Mouse (Mus musculus): Measurements from ENCODE around the gene Synj2bp. TPM values are rescaled to one million over a fixed set of nuclear protein-coding genes. Genes with fewer than 3 reads are reported as not detected.

Synj2bp gene
- total RNA-seq (2021) (10 to 100 TPM; 39.5 to 41.7 TPM), polyA plus RNA-seq (2012; rRNA removed) (35.9 and 66.7 TPM in 2 replicates)
- long read RNA-seq, full-length matches to known transcripts: 33 of 44 reads
- long read RNA-seq, partial matches to known transcripts: 3 of 44 reads
- long read RNA-seq, other reads (novel, unspliced or antisense): 8 of 44 reads

DNA sequence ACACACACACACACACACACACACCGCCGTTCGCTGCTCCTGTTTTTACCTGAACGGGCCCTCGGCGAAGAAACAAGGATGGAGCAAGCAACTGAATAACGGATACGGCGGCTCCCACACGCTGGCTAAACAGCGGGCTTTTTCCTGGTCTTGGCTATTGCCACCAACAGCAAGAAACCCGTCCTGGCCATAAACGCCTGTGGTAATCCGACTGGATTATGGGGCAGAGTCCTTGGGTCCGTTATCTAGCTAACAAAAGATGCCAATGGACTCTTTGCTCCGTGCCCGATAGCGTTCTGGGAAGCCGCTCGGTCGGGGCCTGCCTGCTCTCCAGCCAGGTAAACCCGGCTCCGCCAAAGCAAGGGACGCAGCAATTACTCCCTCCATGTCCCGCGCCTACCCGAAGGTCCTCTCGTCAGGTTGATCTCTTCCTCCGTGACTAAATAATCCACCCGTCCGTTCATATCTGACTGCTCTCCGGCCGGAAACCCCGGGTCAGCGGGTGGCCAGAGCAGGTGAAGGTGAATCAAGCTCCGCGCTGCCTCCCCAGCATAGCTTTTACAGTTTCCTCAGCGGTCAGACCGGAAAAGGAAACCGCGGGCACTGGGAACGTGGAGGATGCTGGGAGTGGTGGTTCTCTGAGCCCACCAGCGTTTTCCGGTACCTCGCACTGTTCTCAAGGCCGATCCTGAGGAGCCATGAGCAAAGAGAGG, at the start of gene Synj2bp, which contains the start of gene Gm20498:
TSS of gene Synj2bp (minus strand) at position 596 of the 713 bp plus-strand sequence.
TSS of gene Gm20498 (minus strand) at position 590 of the 713 bp plus-strand sequence.
- Histone ChIP-seq H3K36me3 (ENCODE audit: control insufficient read depth, insufficient read depth, low read length) (0 out of 2 replicates have a peak, but pooled peaks cover 2% of the 10 kb centered on the region), H3K4me3 (peak within 1 kb of the TSS; percentile 83), H3K79me2 (replicated peaks; ENCODE audit: control insufficient read depth, insufficient read depth, low read length) (peaks cover 2% of the 10 kb centered on the region), H3K4me1 (ENCODE audit: control insufficient read depth, insufficient read depth, low read length) (peaks cover 1% of the 10 kb centered on the region; the same call in 1 of the 2 replicates), H3K27ac (peak within 1 kb of the TSS; percentile 85), H3K9ac (ENCODE audit: low read depth, low read length) (peak within 1 kb of the TSS; percentile 91), H3K27me3 (ENCODE audit: control insufficient read depth, insufficient read depth, low read length) (no peaks in the 10 kb centered on the region)
- WGBS: under 1% methylated on average over 46 of the region's 46 CpGs
- TF ChIP-seq EP300 (IDR thresholded peaks at IDR 0.05; ENCODE audit: insufficient read depth, low read depth, low read length) (no peak), POLR2A (IDR thresholded peaks at IDR 0.05; ENCODE audit: insufficient read depth, low read depth, low read length) (peak; percentile 83)
- DNase-seq: peak; percentile 85 to 87
- intact Hi-C loops (cut with DNase I): loop anchor here (5.0 kb wide), 2 partner anchors 50 to 60 kb away; no protein-coding TSS in a partner anchor

DNA sequence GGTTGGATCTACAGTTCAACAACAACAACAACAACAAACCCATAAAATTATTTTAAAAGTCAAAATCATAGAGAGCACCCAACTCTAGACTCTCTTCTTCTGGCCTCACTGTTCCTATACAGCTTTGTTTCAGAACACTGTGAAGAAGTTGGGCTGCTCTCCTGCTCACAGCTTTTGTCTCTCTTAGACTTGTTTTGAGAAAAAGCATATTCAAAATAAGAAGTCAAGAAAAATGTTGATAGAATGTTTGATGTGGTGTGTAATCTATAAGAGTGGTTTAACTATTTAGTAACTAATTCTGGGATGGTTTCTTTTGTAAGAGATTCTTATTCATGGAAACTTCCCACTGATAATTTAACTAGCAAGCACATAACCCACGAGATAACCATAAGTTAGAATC, 35.7 kb upstream of the Synj2bp start, which contains the start of gene Adam21:
TSS of gene Adam21 (minus strand) at position 101 of the 400 bp plus-strand sequence.
- intact Hi-C loops (cut with DNase I): no loop called here
- Histone ChIP-seq H3K36me3 (ENCODE audit: control insufficient read depth, insufficient read depth, low read length) (no peaks in the 10 kb centered on the region), H3K9ac (ENCODE audit: low read depth, low read length) (no peak within 1 kb of the TSS), H3K4me1 (ENCODE audit: control insufficient read depth, insufficient read depth, low read length) (no peaks in the 10 kb centered on the region), H3K4me3 (no peak within 1 kb of the TSS), H3K27me3 (ENCODE audit: control insufficient read depth, insufficient read depth, low read length) (no peaks in the 10 kb centered on the region), H3K27ac (no peak within 1 kb of the TSS), H3K79me2 (replicated peaks; ENCODE audit: control insufficient read depth, insufficient read depth, low read length) (no peaks in the 10 kb centered on the region)
- TF ChIP-seq EP300 (IDR thresholded peaks at IDR 0.05; ENCODE audit: insufficient read depth, low read depth, low read length) (no peak), POLR2A (IDR thresholded peaks at IDR 0.05; ENCODE audit: insufficient read depth, low read depth, low read length) (no peak), CTCF (IDR thresholded peaks at IDR 0.05) (no peak)
- no peak for DNase-seq
- 80% methylated on average over 1 of the region's 1 CpGs for WGBS

DNA sequence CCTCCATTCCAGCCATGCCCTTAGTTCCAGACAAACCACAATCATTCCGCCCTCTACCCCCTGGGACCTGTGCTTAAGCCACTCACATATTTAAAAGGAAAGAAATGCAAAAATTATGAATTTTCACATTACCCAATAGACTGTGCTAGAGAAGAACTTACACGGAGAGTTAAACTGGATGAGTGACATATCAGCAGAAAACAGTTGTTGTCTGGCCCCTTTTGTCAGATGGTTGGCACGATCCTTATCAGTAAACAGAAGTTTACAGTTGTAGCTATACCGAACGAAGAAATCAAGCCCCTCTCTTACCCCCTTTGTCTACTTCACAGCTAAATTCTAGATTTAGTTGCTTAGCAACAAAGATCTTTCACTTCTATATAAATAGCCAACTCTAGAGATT, 35.2 kb upstream of the Synj2bp start:
- TF ChIP-seq CTCF (IDR thresholded peaks at IDR 0.05) (no peak), EP300 (IDR thresholded peaks at IDR 0.05; ENCODE audit: insufficient read depth, low read depth, low read length) (no peak), POLR2A (IDR thresholded peaks at IDR 0.05; ENCODE audit: insufficient read depth, low read depth, low read length) (no peak)
- WGBS: 81% methylated on average over 5 of the region's 5 CpGs
- H3K4me1 ChIP-seq (ENCODE audit: control insufficient read depth, insufficient read depth, low read length): no peaks in the 10 kb centered on the region
- H3K36me3 ChIP-seq (ENCODE audit: control insufficient read depth, insufficient read depth, low read length): no peaks in the 10 kb centered on the region
- no peaks in the 10 kb centered on the region for H3K79me2 ChIP-seq (replicated peaks; ENCODE audit: control insufficient read depth, insufficient read depth, low read length)
- no peak overlapping the region for H3K4me3 ChIP-seq
- no peak for DNase-seq
- no peak overlapping the region for H3K9ac ChIP-seq (ENCODE audit: low read depth, low read length)
- H3K27me3 ChIP-seq (ENCODE audit: control insufficient read depth, insufficient read depth, low read length): no peaks in the 10 kb centered on the region
- intact Hi-C loops (cut with DNase I): no loop called here
- no peak overlapping the region for H3K27ac ChIP-seq

DNA sequence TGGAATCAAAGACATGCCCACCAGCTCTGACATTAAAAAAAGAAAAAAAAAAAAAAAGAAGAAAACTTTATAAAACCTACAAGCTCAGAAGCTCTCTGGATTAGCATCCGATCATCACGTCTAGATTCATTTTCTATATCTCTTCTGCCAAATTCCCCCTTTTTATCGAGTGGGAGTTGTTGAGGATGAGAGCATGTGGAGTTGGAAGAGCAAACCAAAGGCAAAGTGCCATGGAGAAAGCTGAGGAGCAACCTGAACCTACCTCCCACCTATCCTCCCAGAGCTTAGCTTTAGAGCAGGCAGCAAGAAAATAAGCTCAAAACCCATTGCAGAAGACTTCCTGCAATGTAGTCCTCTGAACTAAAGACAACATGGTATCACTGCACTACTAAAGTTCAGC, 31.5 kb upstream of the Synj2bp start:
- 92% methylated on average over 3 of the region's 3 CpGs for WGBS

DNA sequence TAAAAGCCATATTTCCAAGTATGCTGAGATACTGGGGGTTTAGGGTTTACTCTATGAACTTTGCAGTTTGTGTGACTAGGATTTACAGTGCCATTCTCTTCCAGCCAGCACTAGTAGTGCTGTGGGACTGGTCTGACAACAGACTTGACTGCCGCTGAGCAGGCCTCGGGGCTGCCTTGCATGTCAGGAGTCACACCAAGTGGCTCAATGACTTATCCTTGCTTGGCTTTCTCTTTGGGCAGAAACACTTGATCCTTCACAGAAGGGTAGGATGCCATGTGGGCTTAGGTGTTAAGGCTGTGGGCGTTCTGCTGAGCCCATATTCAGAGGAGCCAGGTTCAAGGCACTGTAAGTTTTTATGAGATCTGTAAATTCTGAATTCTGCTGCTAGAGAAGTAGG, 16.6 kb upstream of the Synj2bp start:
- H3K4me3 ChIP-seq: no peak overlapping the region

More for the DNA sequence above, 31.5 kb upstream of the Synj2bp start:
- Histone ChIP-seq H3K79me2 (replicated peaks; ENCODE audit: control insufficient read depth, insufficient read depth, low read length) (no peaks in the 10 kb centered on the region), H3K36me3 (ENCODE audit: control insufficient read depth, insufficient read depth, low read length) (no peaks in the 10 kb centered on the region), H3K4me3 (no peak overlapping the region), H3K9ac (ENCODE audit: low read depth, low read length) (no peak overlapping the region), H3K27ac (no peak overlapping the region), H3K4me1 (ENCODE audit: control insufficient read depth, insufficient read depth, low read length) (no peaks in the 10 kb centered on the region), H3K27me3 (ENCODE audit: control insufficient read depth, insufficient read depth, low read length) (no peaks in the 10 kb centered on the region)
- intact Hi-C loops (cut with DNase I): no loop called here
- TF ChIP-seq CTCF (IDR thresholded peaks at IDR 0.05) (no peak), EP300 (IDR thresholded peaks at IDR 0.05; ENCODE audit: insufficient read depth, low read depth, low read length) (no peak), POLR2A (IDR thresholded peaks at IDR 0.05; ENCODE audit: insufficient read depth, low read depth, low read length) (no peak)
- no peak for DNase-seq

DNA sequence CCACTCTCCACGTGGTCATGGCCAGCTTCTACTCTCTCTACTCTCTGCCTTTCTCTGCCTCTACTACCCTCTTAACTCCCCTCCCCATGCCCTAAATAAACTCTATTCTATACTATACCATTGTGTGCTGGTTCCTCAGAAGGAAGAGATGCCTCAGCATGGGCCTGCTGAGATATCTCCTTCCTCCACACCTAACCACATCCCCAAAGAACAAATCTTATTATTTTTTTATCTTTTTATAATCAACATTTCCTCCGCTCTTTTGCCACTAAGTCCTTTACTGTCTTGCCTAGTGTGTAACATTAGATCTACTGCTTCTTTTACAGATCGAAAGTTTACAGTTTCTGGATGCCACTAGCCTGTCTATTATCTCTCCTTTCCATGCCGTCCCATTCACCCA, 14.5 kb upstream of the Synj2bp start:
- DNase-seq: no peak
- TF ChIP-seq EP300 (IDR thresholded peaks at IDR 0.05; ENCODE audit: insufficient read depth, low read depth, low read length) (no peak), POLR2A (IDR thresholded peaks at IDR 0.05; ENCODE audit: insufficient read depth, low read depth, low read length) (no peak), CTCF (IDR thresholded peaks at IDR 0.05) (no peak)
- H3K27ac ChIP-seq: no peak overlapping the region
- H3K36me3 ChIP-seq (ENCODE audit: control insufficient read depth, insufficient read depth, low read length): no peaks in the 10 kb centered on the region
- no peaks in the 10 kb centered on the region for H3K79me2 ChIP-seq (replicated peaks; ENCODE audit: control insufficient read depth, insufficient read depth, low read length)
- no peak overlapping the region for H3K4me3 ChIP-seq
- no peak overlapping the region for H3K9ac ChIP-seq (ENCODE audit: low read depth, low read length)
- intact Hi-C loops (cut with DNase I): no loop called here
- no peaks in the 10 kb centered on the region for H3K4me1 ChIP-seq (ENCODE audit: control insufficient read depth, insufficient read depth, low read length)
- 55% methylated on average over 4 of the region's 4 CpGs for WGBS
- no peaks in the 10 kb centered on the region for H3K27me3 ChIP-seq (ENCODE audit: control insufficient read depth, insufficient read depth, low read length)

More for the DNA sequence above, 16.6 kb upstream of the Synj2bp start:
- no peak overlapping the region for H3K27ac ChIP-seq
- H3K36me3 ChIP-seq (ENCODE audit: control insufficient read depth, insufficient read depth, low read length): no peaks in the 10 kb centered on the region
- no peak overlapping the region for H3K9ac ChIP-seq (ENCODE audit: low read depth, low read length)
- DNase-seq: no peak
- intact Hi-C loops (cut with DNase I): no loop called here
- no peaks in the 10 kb centered on the region for H3K79me2 ChIP-seq (replicated peaks; ENCODE audit: control insufficient read depth, insufficient read depth, low read length)
- no peak for TF ChIP-seq EP300 (IDR thresholded peaks at IDR 0.05; ENCODE audit: insufficient read depth, low read depth, low read length)
- no peak for TF ChIP-seq POLR2A (IDR thresholded peaks at IDR 0.05; ENCODE audit: insufficient read depth, low read depth, low read length)
- TF ChIP-seq CTCF (IDR thresholded peaks at IDR 0.05): no peak
- no peaks in the 10 kb centered on the region for H3K27me3 ChIP-seq (ENCODE audit: control insufficient read depth, insufficient read depth, low read length)
- no peaks in the 10 kb centered on the region for H3K4me1 ChIP-seq (ENCODE audit: control insufficient read depth, insufficient read depth, low read length)
- WGBS: 86% methylated on average over 3 of the region's 3 CpGs

Data from heart, adult 2 months (tissue).